Mouse (Mus musculus) G1E (cell line): Measurements from ENCODE around the gene Helb.

Experiments
- CTCF ChIP-seq: IDR thresholded peaks from 2 replicates; pipeline ENCODE4 v1.5.1; 2012; ENCODE audit warnings: low read depth, low read length, inconsistent platforms, mixed read lengths
- GATA1 ChIP-seq: IDR thresholded peaks from 2 replicates; pipeline ENCODE4 v1.6.1; 2012; ENCODE audit warnings: borderline replicate concordance, low read length, inconsistent platforms, mixed read lengths
- GATA2 ChIP-seq: IDR thresholded peaks from 2 replicates; pipeline ENCODE4 v1.6.1; 2012; ENCODE audit warnings: low read depth, low read length, inconsistent platforms, borderline replicate concordance
- POLR2AphosphoS5 ChIP-seq: IDR thresholded peaks from 2 replicates; pipeline ENCODE4 v1.6.1; 2012; ENCODE audit warnings: low read depth, low read length, inconsistent platforms; ENCODE audit not compliant: insufficient replicate concordance
- TAL1 ChIP-seq: conservative IDR thresholded peaks from 2 replicates; pipeline ENCODE4 v1.6.1; 2012; ENCODE audit warnings: low read depth, low read length, inconsistent platforms, mixed read lengths

DNA sequence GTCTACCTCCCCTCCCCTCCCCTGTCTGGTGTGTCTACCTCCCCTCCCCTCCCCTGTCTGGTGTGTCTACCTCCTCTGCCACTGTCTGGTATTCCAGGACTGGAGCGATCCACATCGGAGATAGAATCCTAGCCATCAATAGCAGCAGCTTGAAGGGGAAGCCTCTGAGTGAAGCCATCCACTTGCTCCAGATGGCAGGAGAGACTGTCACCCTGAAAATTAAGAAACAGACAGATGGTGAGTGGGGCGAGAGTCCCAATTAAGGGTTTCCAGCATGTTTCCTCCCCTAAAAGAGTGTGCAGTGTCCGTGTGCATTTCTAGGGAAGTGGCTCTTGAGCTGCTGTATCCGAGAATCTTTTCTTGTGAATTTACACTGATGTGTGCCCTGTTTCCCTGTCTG, 74.6 kb downstream of the Helb start:
- TF ChIP-seq CTCF (no peak), GATA1 (no peak), TAL1 (no peak), GATA2 (no peak), POLR2AphosphoS5 (no peak)
